Mouse (Mus musculus): ENCODE data around the gene Lexm. TPM values are rescaled to one million over a fixed set of nuclear protein-coding genes. Genes with fewer than 3 reads are reported as not detected.

Lexm gene
- 0.48 TPM in 1 of 2 replicates, not detected in the other for polyA plus RNA-seq (2014; fragmentation: Nextera tagmentation; extraction: Ambion mirVana)

DNA sequence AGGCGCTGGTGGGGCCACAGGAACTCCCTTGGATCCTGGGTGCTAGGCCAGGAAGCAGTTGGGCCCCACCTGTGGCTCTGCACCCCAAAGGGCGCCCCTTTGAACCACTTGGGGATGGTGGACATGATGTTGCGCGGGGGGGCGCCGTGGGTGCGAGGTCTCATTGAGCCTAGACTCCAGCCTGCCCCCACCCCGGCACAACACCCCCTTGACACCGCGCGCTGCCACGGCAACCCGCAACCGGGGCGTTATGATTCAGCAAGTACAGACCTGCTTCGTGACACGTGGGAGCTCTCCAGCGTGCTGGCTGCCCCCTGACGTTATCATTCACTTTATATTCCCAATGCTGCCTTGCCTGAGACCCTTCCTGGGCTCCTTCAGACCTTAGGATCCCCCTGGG is at the start of gene Lexm:
Gene Lexm (minus strand): TSS at position 186 of the 400 bp plus-strand sequence.
- no peak within 1 kb of the TSS for H3K27ac ChIP-seq (replicated peaks; ENCODE audit: low read depth, low read length)
- DNase-seq (ENCODE audit: low spot score) = peak; percentile 52
- no peak within 1 kb of the TSS for H3K9ac ChIP-seq (replicated peaks; ENCODE audit: low read length)
- no peak within 1 kb of the TSS for H3K4me3 ChIP-seq (ENCODE audit: low read depth, low read length)
- peaks cover 2% of the 10 kb centered on the region for H3K27me3 ChIP-seq (ENCODE audit: control insufficient read depth, insufficient read depth, low read length)
- H3K4me2 ChIP-seq (ENCODE audit: low read depth, low read length) = peak within 1 kb of the TSS; percentile 27
- no peaks in the 10 kb centered on the region for H3K36me3 ChIP-seq (replicated peaks; ENCODE audit: control insufficient read depth, insufficient read depth, low read depth, low read length)
- H3K4me1 ChIP-seq (ENCODE audit: control insufficient read depth, insufficient read depth, low read length) = no peaks in the 10 kb centered on the region; the same call in 1 of the 2 replicates
- ATAC-seq (replicated peaks; ENCODE audit: insufficient number of reproducible peaks, low FRiP score, low TSS enrichment, low read depth) = no peak
- 2% methylated on average over 18 of the region's 19 CpGs for WGBS
- H3K9me3 ChIP-seq (replicated peaks; ENCODE audit: control insufficient read depth, low read length) = no peaks in the 10 kb centered on the region

DNA sequence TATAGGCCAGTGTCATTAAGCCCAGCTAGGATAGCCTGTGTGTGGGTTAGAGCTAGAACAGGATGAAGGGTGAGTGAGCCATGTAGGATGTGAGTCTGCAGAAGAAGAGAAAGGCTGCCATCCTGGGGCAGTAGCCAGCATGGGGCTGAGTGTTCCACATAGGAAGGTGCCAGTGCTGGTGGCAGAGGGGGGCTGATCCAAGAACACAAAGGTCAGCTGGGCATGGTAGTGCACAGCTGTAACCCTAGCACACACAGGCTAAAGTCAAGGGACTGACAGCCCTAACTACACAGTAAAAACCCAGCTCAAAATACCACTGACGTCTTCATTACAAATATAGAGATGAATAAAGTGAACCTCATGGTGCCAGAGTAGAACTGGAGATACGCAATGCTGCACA is 49.5 kb upstream of the Lexm start:
- Histone ChIP-seq H3K27me3 (ENCODE audit: control insufficient read depth, insufficient read depth, low read length) (no peaks in the 10 kb centered on the region), H3K36me3 (replicated peaks; ENCODE audit: control insufficient read depth, insufficient read depth, low read depth, low read length) (peaks cover 31% of the 10 kb centered on the region), H3K4me2 (ENCODE audit: low read depth, low read length) (no peak overlapping the region), H3K9me3 (replicated peaks; ENCODE audit: control insufficient read depth, low read length) (no peaks in the 10 kb centered on the region), H3K27ac (replicated peaks; ENCODE audit: low read depth, low read length) (no peak overlapping the region), H3K4me3 (ENCODE audit: low read depth, low read length) (no peak overlapping the region), H3K4me1 (ENCODE audit: control insufficient read depth, insufficient read depth, low read length) (no peaks in the 10 kb centered on the region), H3K9ac (replicated peaks; ENCODE audit: low read length) (no peak overlapping the region)
- DNase-seq (ENCODE audit: low spot score) = no peak
- WGBS = 98% methylated on average over 2 of the region's 2 CpGs
- ATAC-seq (replicated peaks; ENCODE audit: insufficient number of reproducible peaks, low FRiP score, low TSS enrichment, low read depth) = no peak

DNA sequence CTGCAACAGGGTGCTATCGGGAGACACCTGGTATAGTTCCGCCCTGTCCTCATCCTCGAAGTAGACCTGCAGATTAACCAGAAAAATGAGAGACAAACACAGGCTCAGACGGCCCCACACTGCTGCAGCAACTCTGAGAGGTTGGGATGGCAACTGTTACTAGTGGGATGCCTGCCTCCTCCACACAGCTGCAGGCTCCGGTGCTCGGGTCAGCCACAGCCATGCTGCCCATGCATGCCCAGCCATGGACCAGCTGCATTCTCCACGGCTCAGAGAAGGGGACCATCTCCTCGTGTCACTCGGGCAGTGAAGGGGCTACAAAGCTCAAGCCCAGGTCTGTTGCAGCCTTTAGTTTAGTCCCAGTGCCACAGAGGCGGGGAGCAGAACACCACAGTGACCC is 48.6 kb upstream of the Lexm start:
- peaks cover 29% of the 10 kb centered on the region for H3K36me3 ChIP-seq (replicated peaks; ENCODE audit: control insufficient read depth, insufficient read depth, low read depth, low read length)

DNA sequence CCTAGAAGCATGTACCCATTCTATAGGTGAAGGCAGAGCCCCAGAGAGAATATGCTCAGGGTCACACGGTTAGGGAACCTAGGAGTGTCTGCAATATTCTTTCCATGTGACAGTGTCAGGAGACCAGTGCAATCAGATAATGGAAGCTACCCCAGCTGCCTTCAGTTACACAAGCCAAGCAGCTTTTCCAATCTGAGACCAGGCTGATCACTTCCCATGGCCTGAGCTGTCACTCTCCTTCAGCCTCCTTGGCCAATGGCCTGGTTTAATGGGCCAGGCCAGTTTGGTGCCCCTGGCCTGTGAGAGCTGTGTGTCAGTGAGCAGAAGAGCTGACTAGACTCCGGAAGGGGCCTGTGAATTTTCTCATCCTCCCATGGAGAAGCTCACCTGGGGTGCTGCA is 48.2 kb upstream of the Lexm start:
- 91% methylated on average over 2 of the region's 2 CpGs for WGBS
- Histone ChIP-seq H3K36me3 (replicated peaks; ENCODE audit: control insufficient read depth, insufficient read depth, low read depth, low read length) (peaks cover 29% of the 10 kb centered on the region), H3K4me1 (ENCODE audit: control insufficient read depth, insufficient read depth, low read length) (no peaks in the 10 kb centered on the region), H3K4me2 (ENCODE audit: low read depth, low read length) (no peak overlapping the region), H3K4me3 (ENCODE audit: low read depth, low read length) (no peak overlapping the region), H3K9ac (replicated peaks; ENCODE audit: low read length) (no peak overlapping the region), H3K27ac (replicated peaks; ENCODE audit: low read depth, low read length) (no peak overlapping the region), H3K27me3 (ENCODE audit: control insufficient read depth, insufficient read depth, low read length) (no peaks in the 10 kb centered on the region), H3K9me3 (replicated peaks; ENCODE audit: control insufficient read depth, low read length) (no peaks in the 10 kb centered on the region)
- DNase-seq (ENCODE audit: low spot score) = no peak
- ATAC-seq (replicated peaks; ENCODE audit: insufficient number of reproducible peaks, low FRiP score, low TSS enrichment, low read depth) = no peak

More for the DNA sequence above, 48.6 kb upstream of the Lexm start:
- DNase-seq (ENCODE audit: low spot score) = no peak
- Histone ChIP-seq H3K9me3 (replicated peaks; ENCODE audit: control insufficient read depth, low read length) (no peaks in the 10 kb centered on the region), H3K4me1 (ENCODE audit: control insufficient read depth, insufficient read depth, low read length) (no peaks in the 10 kb centered on the region), H3K4me2 (ENCODE audit: low read depth, low read length) (no peak overlapping the region), H3K4me3 (ENCODE audit: low read depth, low read length) (no peak overlapping the region), H3K27me3 (ENCODE audit: control insufficient read depth, insufficient read depth, low read length) (no peaks in the 10 kb centered on the region), H3K27ac (replicated peaks; ENCODE audit: low read depth, low read length) (no peak overlapping the region), H3K9ac (replicated peaks; ENCODE audit: low read length) (no peak overlapping the region)
- no peak for ATAC-seq (replicated peaks; ENCODE audit: insufficient number of reproducible peaks, low FRiP score, low TSS enrichment, low read depth)
- WGBS = 92% methylated on average over 10 of the region's 10 CpGs

DNA sequence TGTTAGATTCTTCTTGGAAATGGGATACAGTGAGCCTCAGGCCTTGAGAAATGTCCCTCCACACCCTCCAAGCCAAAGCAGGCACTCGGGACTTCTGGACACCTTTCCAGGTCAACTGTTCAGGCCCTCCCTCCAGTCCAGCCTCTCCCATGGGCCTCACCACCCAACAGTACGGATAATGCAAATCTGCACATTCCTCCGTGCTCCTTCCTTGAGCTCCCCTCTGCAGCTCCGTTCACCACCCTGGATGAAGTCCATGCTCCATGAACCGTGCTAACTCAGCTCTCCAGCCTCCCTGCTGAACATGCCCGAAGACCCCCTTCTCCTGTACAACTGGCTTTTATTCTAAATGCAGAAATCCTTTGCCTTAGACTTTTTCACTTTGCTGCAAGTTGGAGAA is 47.7 kb upstream of the Lexm start:
- peaks cover 26% of the 10 kb centered on the region for H3K36me3 ChIP-seq (replicated peaks; ENCODE audit: control insufficient read depth, insufficient read depth, low read depth, low read length)
- DNase-seq (ENCODE audit: low spot score) (no peak), ATAC-seq (replicated peaks; ENCODE audit: insufficient number of reproducible peaks, low FRiP score, low TSS enrichment, low read depth) (no peak)
- H3K27ac ChIP-seq (replicated peaks; ENCODE audit: low read depth, low read length) = no peak overlapping the region
- WGBS = 92% methylated on average over 6 of the region's 6 CpGs
- no peak overlapping the region for H3K4me2 ChIP-seq (ENCODE audit: low read depth, low read length)
- H3K9me3 ChIP-seq (replicated peaks; ENCODE audit: control insufficient read depth, low read length) = no peaks in the 10 kb centered on the region
- H3K4me1 ChIP-seq (ENCODE audit: control insufficient read depth, insufficient read depth, low read length) = no peaks in the 10 kb centered on the region
- no peaks in the 10 kb centered on the region for H3K27me3 ChIP-seq (ENCODE audit: control insufficient read depth, insufficient read depth, low read length)
- H3K4me3 ChIP-seq (ENCODE audit: low read depth, low read length) = no peak overlapping the region
- H3K9ac ChIP-seq (replicated peaks; ENCODE audit: low read length) = no peak overlapping the region

DNA sequence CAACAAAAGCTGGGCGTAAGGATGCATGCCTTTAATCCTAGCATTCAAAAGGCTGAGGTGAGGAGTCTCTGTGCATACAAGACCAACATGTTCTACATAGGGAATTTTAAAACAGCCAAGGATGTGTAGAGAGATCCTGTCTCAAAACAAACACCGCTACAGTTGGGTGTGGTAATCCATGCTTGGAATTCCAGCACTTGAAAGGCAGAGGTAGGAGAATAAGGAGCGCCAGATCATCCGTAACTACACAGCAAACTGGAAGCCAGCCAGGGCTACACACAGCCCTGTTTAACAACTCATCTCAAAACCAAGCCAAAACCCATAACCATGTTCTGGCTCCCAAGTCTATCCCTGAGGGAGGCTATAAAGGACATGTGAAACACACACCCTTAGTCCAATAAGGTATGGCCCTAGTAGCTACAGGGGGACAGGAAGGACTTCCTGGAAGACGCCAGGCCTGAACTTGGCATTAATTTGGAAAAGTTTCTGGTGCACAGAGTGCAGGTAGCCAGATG is 47.0 kb upstream of the Lexm start:
- no peaks in the 10 kb centered on the region for H3K4me1 ChIP-seq (ENCODE audit: control insufficient read depth, insufficient read depth, low read length)
- no peaks in the 10 kb centered on the region for H3K9me3 ChIP-seq (replicated peaks; ENCODE audit: control insufficient read depth, low read length)
- H3K9ac ChIP-seq (replicated peaks; ENCODE audit: low read length) = no peak overlapping the region
- no peak overlapping the region for H3K27ac ChIP-seq (replicated peaks; ENCODE audit: low read depth, low read length)
- DNase-seq (ENCODE audit: low spot score) = no peak
- H3K36me3 ChIP-seq (replicated peaks; ENCODE audit: control insufficient read depth, insufficient read depth, low read depth, low read length) = peaks cover 26% of the 10 kb centered on the region
- ATAC-seq (replicated peaks; ENCODE audit: insufficient number of reproducible peaks, low FRiP score, low TSS enrichment, low read depth) = no peak
- WGBS = 96% methylated on average over 5 of the region's 5 CpGs
- H3K4me2 ChIP-seq (ENCODE audit: low read depth, low read length) = no peak overlapping the region
- H3K27me3 ChIP-seq (ENCODE audit: control insufficient read depth, insufficient read depth, low read length) = no peaks in the 10 kb centered on the region
- no peak overlapping the region for H3K4me3 ChIP-seq (ENCODE audit: low read depth, low read length)

DNA sequence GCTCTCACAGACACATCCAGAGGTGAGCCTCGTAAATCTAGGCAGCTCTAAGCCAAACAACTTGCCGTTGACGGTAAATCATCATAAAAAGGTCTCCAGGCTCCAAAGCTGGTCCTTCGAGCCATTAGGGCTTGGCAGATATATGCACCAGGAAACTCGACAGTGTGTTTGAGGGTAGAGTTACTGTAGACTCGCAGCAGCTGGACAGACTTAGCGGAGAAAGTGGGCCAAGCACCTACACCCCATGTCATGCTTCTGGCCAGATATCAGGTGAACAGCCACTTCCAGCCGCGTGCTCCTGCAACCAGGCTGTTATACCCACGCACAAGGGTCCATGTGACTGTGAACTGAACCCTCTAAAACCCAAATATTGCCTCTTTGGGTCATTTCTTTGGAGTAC is 38.6 kb upstream of the Lexm start:
- Histone ChIP-seq H3K36me3 (replicated peaks; ENCODE audit: control insufficient read depth, insufficient read depth, low read depth, low read length) (peaks cover 4% of the 10 kb centered on the region), H3K4me2 (ENCODE audit: low read depth, low read length) (no peak overlapping the region), H3K4me3 (ENCODE audit: low read depth, low read length) (no peak overlapping the region), H3K27me3 (ENCODE audit: control insufficient read depth, insufficient read depth, low read length) (no peaks in the 10 kb centered on the region), H3K4me1 (ENCODE audit: control insufficient read depth, insufficient read depth, low read length) (0 out of 2 replicates have a peak, but pooled peaks cover 4% of the 10 kb centered on the region), H3K9me3 (replicated peaks; ENCODE audit: control insufficient read depth, low read length) (no peaks in the 10 kb centered on the region), H3K27ac (replicated peaks; ENCODE audit: low read depth, low read length) (no peak overlapping the region), H3K9ac (replicated peaks; ENCODE audit: low read length) (no peak overlapping the region)
- WGBS = 92% methylated on average over 10 of the region's 10 CpGs
- no peak for DNase-seq (ENCODE audit: low spot score)
- ATAC-seq (replicated peaks; ENCODE audit: insufficient number of reproducible peaks, low FRiP score, low TSS enrichment, low read depth) = no peak

DNA sequence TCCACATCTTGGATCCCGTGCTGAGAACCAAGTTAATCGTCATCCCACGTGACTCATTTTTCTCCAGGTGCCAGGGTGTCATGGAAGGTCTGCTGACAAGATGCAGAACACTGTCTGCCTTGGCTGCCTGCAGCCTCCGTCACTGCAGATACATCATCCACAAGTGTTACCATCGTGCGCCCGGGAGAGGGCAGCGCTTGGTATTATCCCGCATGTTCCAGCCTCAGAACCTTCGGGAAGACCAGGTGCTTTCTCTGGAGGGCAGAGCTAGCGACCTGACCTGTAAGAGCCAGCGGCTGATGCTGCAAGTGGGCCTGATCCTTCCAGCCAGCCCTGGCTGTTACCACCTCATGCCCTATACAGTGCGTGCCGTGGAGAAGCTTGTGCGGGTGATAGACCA is 36.0 kb upstream of the Lexm start:
- H3K9me3 ChIP-seq (replicated peaks; ENCODE audit: control insufficient read depth, low read length) = no peaks in the 10 kb centered on the region
- DNase-seq (ENCODE audit: low spot score) = no peak
- no peak overlapping the region for H3K4me3 ChIP-seq (ENCODE audit: low read depth, low read length)
- 0 out of 2 replicates have a peak, but pooled peaks cover 4% of the 10 kb centered on the region for H3K4me1 ChIP-seq (ENCODE audit: control insufficient read depth, insufficient read depth, low read length)
- ATAC-seq (replicated peaks; ENCODE audit: insufficient number of reproducible peaks, low FRiP score, low TSS enrichment, low read depth) = no peak
- no peaks in the 10 kb centered on the region for H3K36me3 ChIP-seq (replicated peaks; ENCODE audit: control insufficient read depth, insufficient read depth, low read depth, low read length)
- H3K9ac ChIP-seq (replicated peaks; ENCODE audit: low read length) = no peak overlapping the region
- WGBS = 93% methylated on average over 15 of the region's 15 CpGs
- H3K4me2 ChIP-seq (ENCODE audit: low read depth, low read length) = no peak overlapping the region
- H3K27me3 ChIP-seq (ENCODE audit: control insufficient read depth, insufficient read depth, low read length) = no peaks in the 10 kb centered on the region
- no peak overlapping the region for H3K27ac ChIP-seq (replicated peaks; ENCODE audit: low read depth, low read length)

Measured in embryonic facial prominence, embryonic 11.5 days (tissue).